Mouse (Mus musculus) midbrain, embryonic 10.5 days (tissue): ENCODE measurements at regions not wholly inside any gene's neighbourhood (a gene's known extent, or its start where the extent isn't known, plus 50 kb on each side); places are given as distances from the start of the nearest gene placed in this dataset.

Experiments
- DNase-seq: peaks from one replicate; pipeline ENCODE4 v3.0.0-alpha.2; 2017; ENCODE audit warnings: low spot score
- H3K27ac ChIP-seq: fragments of 300-500 bp; sonication (generic); replicated peaks from 2 replicates; pipeline ENCODE4 v1.5.1; 2016; ENCODE audit warnings: mild to moderate bottlenecking
- H3K27me3 ChIP-seq: fragments of 300-500 bp; sonication (generic); 2 replicates; pipeline ENCODE4 v1.6.1; 2016; ENCODE audit warnings: low read depth, mild to moderate bottlenecking; ENCODE audit not compliant: poor library complexity, severe bottlenecking
- H3K36me3 ChIP-seq: fragments of 300-500 bp; sonication (generic); 2 replicates; pipeline ENCODE4 v1.6.1; 2016; ENCODE audit warnings: mild to moderate bottlenecking, moderate library complexity
- H3K4me1 ChIP-seq: fragments of 300-500 bp; sonication (generic); 2 replicates; pipeline ENCODE4 v1.6.1; 2016
- H3K4me3 ChIP-seq: fragments of 300-500 bp; sonication (generic); 2 replicates; pipeline ENCODE4 v1.5.1; 2016; ENCODE audit warnings: mild to moderate bottlenecking, moderate library complexity
- H3K9me3 ChIP-seq: fragments of 300-500 bp; sonication (generic); replicated peaks from 2 replicates; pipeline ENCODE4 v1.6.1; 2016; ENCODE audit warnings: mild to moderate bottlenecking
- WGBS: fragments of 180-500 bp; shearing (Covaris S2); methylation state at CpG from one replicate; pipeline ENCODE4 v1.1.7; 2016; 5-methylcytosine and 5-hydroxymethylcytosine counted together

DNA sequence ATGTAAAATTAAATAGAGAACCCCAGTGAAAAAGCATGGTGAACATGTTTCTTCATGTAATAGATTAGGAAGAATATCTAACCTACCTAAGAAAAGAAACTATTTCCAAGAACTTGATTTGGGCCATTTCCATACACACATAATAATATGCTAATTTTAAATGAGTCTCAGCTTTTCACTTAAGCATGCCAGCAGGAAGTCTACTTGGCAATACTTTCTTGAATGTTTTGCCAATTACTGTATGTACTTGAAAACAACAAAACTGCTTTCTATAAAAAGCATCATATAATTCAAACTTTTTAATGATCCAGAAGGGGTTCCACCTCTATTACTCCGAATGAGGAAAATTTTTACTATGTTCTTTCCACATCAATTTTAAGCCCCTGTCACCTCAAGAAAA, 1036.9 kb downstream of the Pcdh17 start:
- Histone ChIP-seq H3K4me3 (no peak overlapping the region), H3K36me3 (no peaks in the 10 kb centered on the region), H3K27ac (no peak overlapping the region), H3K9me3 (no peaks in the 10 kb centered on the region), H3K4me1 (no peaks in the 10 kb centered on the region), H3K27me3 (no peaks in the 10 kb centered on the region)
- no peak for DNase-seq
- WGBS = 93% methylated on average over 1 of the region's 1 CpGs

DNA sequence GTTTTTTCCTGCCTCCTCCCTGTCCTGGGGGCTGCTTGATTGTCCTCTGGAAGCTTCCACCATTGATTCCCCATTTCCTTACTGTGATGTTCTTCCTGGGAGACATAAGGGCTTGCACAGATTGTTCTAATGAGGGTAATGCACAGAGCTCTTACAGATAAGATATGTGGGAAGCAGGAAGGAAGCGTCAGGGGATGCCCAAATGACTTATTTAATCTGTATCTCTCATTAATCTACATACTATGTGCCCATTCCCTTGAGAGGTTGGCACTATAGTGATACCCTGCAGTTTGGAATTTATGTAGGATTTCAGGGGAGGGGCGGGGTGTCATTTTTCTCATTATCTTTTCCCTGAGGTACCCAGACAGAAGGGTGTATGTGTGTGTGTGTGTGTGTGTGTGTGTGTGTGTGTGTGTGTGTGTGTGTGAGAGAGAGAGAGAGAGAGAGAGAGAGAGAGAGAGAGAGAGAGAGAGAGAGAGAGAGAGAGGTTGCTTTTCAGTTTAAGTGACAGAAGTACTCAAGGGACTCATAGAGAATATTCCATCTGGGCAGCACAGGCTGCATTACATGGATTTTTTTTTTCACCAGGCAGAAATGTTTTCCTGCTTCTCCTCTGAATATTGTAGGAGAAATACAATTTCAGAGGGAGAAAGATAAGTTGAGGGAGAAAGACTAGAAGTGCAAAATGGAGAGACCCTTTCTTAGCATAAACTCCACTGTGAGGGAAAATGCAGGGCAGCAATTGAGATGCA, 1064.2 kb downstream of the Pcdh17 start:
- Histone ChIP-seq H3K27ac (0 out of 2 replicates have a peak overlapping the region, but pooled peaks have one; percentile 17), H3K36me3 (no peaks in the 10 kb centered on the region), H3K4me3 (no peak overlapping the region), H3K4me1 (peaks cover 9% of the 10 kb centered on the region), H3K27me3 (no peaks in the 10 kb centered on the region), H3K9me3 (no peaks in the 10 kb centered on the region)
- no peak for DNase-seq
- 71% methylated on average over 2 of the region's 2 CpGs for WGBS

DNA sequence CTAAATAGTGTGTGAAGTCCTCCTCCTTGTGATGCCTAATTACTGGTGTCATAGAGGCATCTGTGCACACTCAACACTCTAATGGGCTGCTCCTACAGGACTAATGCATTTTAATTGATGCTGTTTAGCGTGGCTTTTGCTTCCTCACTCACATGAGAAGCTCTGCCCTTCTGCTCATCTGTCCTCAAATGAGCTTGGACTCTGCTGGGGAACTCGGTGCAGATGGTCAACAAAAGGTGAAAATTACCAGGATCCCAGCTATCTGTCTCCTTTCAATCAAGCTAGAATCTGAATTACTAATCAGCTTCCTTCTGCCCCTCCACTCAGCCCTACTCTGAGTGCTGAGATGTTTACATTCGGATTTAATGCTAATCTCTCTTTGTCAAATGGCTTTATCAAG, 1065.2 kb downstream of the Pcdh17 start:
- Histone ChIP-seq H3K27me3 (no peaks in the 10 kb centered on the region), H3K4me3 (no peak overlapping the region), H3K36me3 (no peaks in the 10 kb centered on the region), H3K27ac (no peak overlapping the region), H3K9me3 (no peaks in the 10 kb centered on the region), H3K4me1 (peaks cover 9% of the 10 kb centered on the region)
- DNase-seq = no peak
- WGBS = 13% methylated on average over 3 of the region's 3 CpGs
